Mouse (Mus musculus): ENCODE measurements around the gene Ccz1. TPM values are rescaled to one million over a fixed set of nuclear protein-coding genes. Genes with fewer than 3 reads are reported as not detected.

Ccz1 gene
- polyA plus RNA-seq, 1 experiment = 13.4 TPM

DNA sequence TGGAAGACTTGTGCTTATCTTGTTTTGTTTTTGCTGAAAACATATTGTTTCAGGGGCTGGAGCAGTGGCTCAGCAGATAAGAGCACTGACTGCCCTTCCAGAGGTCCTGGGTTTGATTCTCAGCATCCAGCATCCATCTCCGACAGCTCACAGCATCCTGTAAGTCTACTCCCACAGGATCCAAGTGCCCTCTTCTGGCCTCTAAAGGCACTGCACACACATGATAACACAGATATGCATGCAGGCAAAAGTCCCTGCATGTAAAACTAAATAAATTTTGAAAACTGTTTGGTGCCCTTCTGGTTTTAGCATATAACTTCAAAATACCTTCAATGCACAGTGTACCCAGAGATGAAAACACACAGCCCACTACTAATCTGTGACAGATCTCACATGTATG, 15.3 kb downstream of the Ccz1 start:
- no peaks in the 10 kb centered on the region for H3K4me1 ChIP-seq (ENCODE audit: control insufficient read depth, insufficient read depth, low read length)
- H3K4me3 ChIP-seq (replicated peaks; ENCODE audit: extremely low read depth, low read depth, low read length) = no peak overlapping the region
- TF ChIP-seq POLR2A (IDR thresholded peaks at IDR 0.05; ENCODE audit: borderline replicate concordance, extremely low read depth, low read depth, low read length) = no peak
- TF ChIP-seq CTCF (IDR thresholded peaks at IDR 0.05; ENCODE audit: insufficient read depth, low read length) = no peak; the same call in 1 of the 2 replicates
- WGBS = 79% methylated on average over 1 of the region's 1 CpGs
- DNase-seq = no peak

DNA sequence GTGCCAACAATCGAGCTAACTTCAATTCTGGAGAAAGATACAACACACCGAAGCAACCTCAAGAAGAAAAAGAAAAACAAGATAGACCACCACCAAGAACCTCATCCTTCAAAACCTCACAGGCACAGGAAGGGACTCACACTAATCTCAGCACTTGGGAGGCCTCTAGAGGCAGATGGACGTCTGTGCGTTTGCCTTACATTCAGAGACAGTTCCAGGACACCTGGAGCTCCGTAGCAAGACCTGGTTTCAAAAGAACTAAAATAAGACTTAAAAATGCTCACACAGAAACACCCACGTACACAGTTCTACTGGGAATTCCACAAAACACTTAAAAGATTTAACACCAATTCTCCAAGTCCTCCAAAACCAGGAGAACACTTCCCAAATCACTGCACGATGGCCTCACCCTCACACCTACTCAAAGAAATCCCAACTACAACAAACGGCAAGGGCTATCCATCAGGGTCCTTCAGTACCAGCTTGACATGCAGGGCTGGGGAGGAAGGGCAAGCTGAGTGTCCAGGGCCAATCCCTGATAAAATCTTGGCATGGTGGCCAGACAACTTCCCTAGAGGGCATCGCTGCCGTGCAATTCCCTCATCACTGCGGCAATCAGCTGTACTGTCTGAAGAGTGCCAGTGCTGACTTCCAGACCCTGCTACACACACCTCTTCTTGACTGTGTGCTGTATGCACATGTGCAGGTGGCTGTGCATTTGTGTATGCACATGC, 19.9 kb downstream of the Ccz1 start:
- WGBS = 54% methylated on average over 11 of the region's 11 CpGs
- no peaks in the 10 kb centered on the region; the same call in 1 of the 2 replicates for H3K4me1 ChIP-seq (ENCODE audit: control insufficient read depth, insufficient read depth, low read length)
- DNase-seq = no peak
- no peak overlapping the region for H3K4me3 ChIP-seq (replicated peaks; ENCODE audit: extremely low read depth, low read depth, low read length)
- peak; percentile 22; the same call in 1 of the 2 replicates for TF ChIP-seq CTCF (IDR thresholded peaks at IDR 0.05; ENCODE audit: insufficient read depth, low read length)
- TF ChIP-seq POLR2A (IDR thresholded peaks at IDR 0.05; ENCODE audit: borderline replicate concordance, extremely low read depth, low read depth, low read length) = no peak

DNA sequence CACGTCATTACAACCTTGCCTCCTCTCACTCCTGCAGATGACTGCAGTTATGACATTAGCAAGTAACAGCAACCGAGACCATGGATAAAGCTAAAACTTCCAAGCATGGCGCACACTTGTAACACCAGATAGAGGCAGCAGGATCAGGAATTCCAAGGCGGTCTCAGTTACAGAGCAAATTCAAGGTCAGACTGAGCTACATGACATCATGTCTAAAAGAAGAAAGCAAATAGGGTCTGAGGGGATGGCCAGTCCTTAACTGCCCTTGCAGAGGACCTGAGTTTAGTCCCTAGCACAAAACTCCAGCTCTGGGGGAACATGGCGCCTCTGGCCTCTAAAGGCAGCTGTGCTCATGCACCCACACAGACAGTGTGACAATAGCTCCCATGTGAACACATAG, 20.8 kb downstream of the Ccz1 start:
- H3K4me3 ChIP-seq (replicated peaks; ENCODE audit: extremely low read depth, low read depth, low read length) = no peak overlapping the region
- no peaks in the 10 kb centered on the region; the same call in 1 of the 2 replicates for H3K4me1 ChIP-seq (ENCODE audit: control insufficient read depth, insufficient read depth, low read length)
- DNase-seq = peak; percentile 15
- TF ChIP-seq CTCF (IDR thresholded peaks at IDR 0.05; ENCODE audit: insufficient read depth, low read length) = no peak
- TF ChIP-seq POLR2A (IDR thresholded peaks at IDR 0.05; ENCODE audit: borderline replicate concordance, extremely low read depth, low read depth, low read length) = no peak
- 85% methylated on average over 5 of the region's 5 CpGs for WGBS

DNA sequence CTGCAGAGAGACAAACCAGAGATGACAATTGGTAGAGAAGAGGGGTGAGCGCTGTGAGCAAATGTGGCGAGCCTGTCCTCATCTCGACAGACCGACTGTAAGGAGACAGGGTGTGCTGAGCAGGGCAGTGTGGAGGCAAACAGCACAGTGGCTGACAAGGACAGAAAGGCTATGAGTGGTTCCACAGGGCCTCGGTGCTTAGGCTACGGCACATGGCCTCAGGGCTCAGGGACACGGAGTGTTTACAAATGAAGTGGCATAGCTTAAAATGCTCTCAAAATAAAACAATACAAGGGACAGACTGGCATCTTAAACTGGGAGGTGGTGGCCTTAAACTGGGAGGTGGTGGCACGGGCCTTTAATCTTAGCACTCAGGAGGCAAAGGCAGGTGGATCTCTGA, 21.4 kb downstream of the Ccz1 start:
- Histone ChIP-seq H3K4me1 (ENCODE audit: control insufficient read depth, insufficient read depth, low read length) (no peaks in the 10 kb centered on the region; the same call in 1 of the 2 replicates), H3K4me3 (replicated peaks; ENCODE audit: extremely low read depth, low read depth, low read length) (no peak overlapping the region)
- no peak for DNase-seq
- 74% methylated on average over 8 of the region's 8 CpGs for WGBS
- TF ChIP-seq POLR2A (IDR thresholded peaks at IDR 0.05; ENCODE audit: borderline replicate concordance, extremely low read depth, low read depth, low read length) (no peak), CTCF (IDR thresholded peaks at IDR 0.05; ENCODE audit: insufficient read depth, low read length) (no peak)

DNA sequence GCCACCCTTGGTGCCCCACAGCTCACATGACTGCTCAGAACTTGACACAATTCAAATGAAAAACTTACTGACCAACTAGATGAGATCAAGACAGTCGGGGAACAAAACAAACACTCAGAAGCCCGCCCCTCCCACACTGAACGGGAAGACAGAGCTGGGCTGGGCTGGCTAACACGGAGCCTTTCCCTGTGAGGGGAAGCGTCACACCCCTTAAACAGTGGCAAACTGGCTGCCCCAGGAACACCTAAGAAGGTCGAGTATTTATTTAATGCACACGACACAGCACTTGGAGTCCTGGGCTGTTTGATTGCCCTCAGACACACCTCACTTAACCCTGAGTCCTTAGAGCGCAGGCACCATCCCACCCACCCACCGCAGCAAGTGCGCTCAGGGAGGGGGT, 22.0 kb downstream of the Ccz1 start:
- TF ChIP-seq CTCF (IDR thresholded peaks at IDR 0.05; ENCODE audit: insufficient read depth, low read length) (no peak), POLR2A (IDR thresholded peaks at IDR 0.05; ENCODE audit: borderline replicate concordance, extremely low read depth, low read depth, low read length) (no peak)
- peak; percentile 70 for DNase-seq
- WGBS = 60% methylated on average over 10 of the region's 10 CpGs
- no peaks in the 10 kb centered on the region; the same call in 1 of the 2 replicates for H3K4me1 ChIP-seq (ENCODE audit: control insufficient read depth, insufficient read depth, low read length)
- no peak overlapping the region for H3K4me3 ChIP-seq (replicated peaks; ENCODE audit: extremely low read depth, low read depth, low read length)

DNA sequence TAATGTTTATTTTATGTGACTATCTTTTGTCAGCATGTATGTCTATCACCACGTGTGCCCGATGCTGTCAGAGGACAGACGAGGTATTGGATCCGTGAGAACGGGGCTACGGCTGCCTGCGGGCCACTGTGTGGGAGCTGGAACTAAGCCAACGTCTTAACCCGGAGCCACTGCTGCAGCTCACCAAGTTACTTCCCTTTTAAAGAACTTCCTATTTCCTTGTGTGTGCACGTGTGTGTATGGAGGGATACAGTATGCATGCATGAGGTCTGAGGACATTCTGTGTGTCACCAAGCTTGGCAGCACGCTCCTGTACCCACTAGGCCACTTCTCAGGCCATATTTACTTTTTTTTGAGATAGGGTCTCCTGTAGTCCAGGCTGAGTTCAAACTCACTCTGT, 24.6 kb downstream of the Ccz1 start:
- DNase-seq = no peak
- no peak for TF ChIP-seq CTCF (IDR thresholded peaks at IDR 0.05; ENCODE audit: insufficient read depth, low read length)
- no peak for TF ChIP-seq POLR2A (IDR thresholded peaks at IDR 0.05; ENCODE audit: borderline replicate concordance, extremely low read depth, low read depth, low read length)
- 48% methylated on average over 11 of the region's 11 CpGs for WGBS
- Histone ChIP-seq H3K4me3 (replicated peaks; ENCODE audit: extremely low read depth, low read depth, low read length) (no peak overlapping the region), H3K4me1 (ENCODE audit: control insufficient read depth, insufficient read depth, low read length) (no peaks in the 10 kb centered on the region; the same call in 1 of the 2 replicates)

DNA sequence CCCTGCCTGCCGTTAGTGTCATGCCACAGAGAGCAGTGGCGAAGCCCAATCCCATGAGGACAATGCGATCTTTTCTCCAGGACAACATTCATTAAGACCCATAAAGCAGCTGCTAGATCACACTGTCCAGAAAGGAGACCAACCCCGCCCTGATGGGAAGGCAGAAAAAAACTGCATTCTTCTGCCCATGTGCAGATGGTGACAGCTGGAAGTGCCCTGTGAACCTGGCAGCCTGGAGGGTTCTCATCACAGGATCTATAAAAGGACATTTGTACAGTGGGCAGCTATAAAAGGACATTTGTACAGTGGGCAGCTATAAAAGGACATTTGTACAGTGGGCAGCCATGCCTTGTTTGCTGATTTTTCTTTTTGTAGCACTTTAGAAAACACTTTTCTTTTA, 25.6 kb downstream of the Ccz1 start:
- H3K4me1 ChIP-seq (ENCODE audit: control insufficient read depth, insufficient read depth, low read length) = no peaks in the 10 kb centered on the region; the same call in 1 of the 2 replicates
- no peak overlapping the region for H3K4me3 ChIP-seq (replicated peaks; ENCODE audit: extremely low read depth, low read depth, low read length)
- TF ChIP-seq POLR2A (IDR thresholded peaks at IDR 0.05; ENCODE audit: borderline replicate concordance, extremely low read depth, low read depth, low read length) = no peak
- TF ChIP-seq CTCF (IDR thresholded peaks at IDR 0.05; ENCODE audit: insufficient read depth, low read length) = no peak
- WGBS = 84% methylated on average over 4 of the region's 4 CpGs
- no peak for DNase-seq

DNA sequence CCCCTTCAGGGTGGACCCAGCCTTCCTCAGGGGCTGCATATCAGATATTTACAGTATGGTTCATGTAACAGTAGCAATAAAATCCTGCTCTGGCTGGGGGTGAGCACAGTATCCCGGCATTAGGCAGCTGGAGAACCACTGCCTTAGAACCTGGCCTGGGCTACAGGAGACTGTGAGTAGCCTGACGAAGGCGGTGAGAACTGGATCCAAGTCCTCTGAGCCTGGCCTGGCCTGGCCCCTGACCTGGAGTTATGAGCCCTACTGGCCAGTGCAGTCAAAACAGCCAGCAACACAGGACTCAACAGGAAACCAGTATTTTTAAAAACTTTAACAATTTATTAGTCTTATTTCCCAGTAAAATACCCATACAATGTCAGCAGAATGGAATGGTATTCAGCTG, 27.1 kb downstream of the Ccz1 start:
- DNase-seq = no peak
- Histone ChIP-seq H3K4me1 (ENCODE audit: control insufficient read depth, insufficient read depth, low read length) (no peaks in the 10 kb centered on the region), H3K4me3 (replicated peaks; ENCODE audit: extremely low read depth, low read depth, low read length) (no peak overlapping the region)
- no peak for TF ChIP-seq CTCF (IDR thresholded peaks at IDR 0.05; ENCODE audit: insufficient read depth, low read length)
- TF ChIP-seq POLR2A (IDR thresholded peaks at IDR 0.05; ENCODE audit: borderline replicate concordance, extremely low read depth, low read depth, low read length) = no peak
- 91% methylated on average over 3 of the region's 3 CpGs for WGBS

DNA sequence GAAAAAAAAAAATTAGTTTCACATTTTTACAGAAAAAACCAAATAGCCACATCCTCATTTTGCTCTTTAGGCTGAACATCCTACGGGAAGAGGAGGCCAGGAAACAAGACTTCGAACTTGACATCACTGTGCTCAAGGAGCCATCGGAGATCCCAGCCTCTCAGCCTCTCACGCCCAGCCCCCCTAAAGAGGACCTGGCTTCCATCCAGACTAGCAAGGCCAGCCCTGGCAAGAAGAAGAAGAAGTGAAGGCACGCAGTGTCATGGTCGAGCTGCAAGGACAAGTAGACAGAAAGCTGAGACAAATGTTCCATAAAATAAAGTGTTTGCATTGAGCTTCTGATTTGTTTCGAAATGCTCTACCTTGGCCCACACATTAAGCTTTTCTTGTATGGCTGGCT, 29.3 kb downstream of the Ccz1 start:
- no peak for TF ChIP-seq CTCF (IDR thresholded peaks at IDR 0.05; ENCODE audit: insufficient read depth, low read length)
- TF ChIP-seq POLR2A (IDR thresholded peaks at IDR 0.05; ENCODE audit: borderline replicate concordance, extremely low read depth, low read depth, low read length) = no peak
- Histone ChIP-seq H3K4me3 (replicated peaks; ENCODE audit: extremely low read depth, low read depth, low read length) (no peak overlapping the region), H3K4me1 (ENCODE audit: control insufficient read depth, insufficient read depth, low read length) (no peaks in the 10 kb centered on the region)
- WGBS = 66% methylated on average over 7 of the region's 7 CpGs
- DNase-seq = no peak

DNA sequence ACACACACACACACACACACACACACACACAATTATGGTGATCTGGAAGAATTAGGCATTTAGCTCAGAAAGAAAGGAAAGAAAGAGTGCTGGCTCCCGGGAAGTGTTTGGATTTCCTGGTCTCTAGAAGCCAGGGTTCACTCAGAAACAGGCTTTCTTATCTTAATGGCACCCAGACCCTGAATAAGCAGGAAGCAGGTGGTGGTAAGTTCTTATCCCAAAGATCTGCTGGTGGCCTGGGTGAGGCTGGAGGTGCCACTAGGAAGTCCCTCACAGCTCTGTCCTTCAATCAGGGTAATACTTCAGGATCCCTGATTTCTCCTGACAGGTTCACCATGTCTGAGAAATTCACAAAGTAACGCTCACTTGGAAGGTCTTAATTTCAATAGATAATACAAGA, 32.3 kb downstream of the Ccz1 start:
- WGBS = 51% methylated on average over 2 of the region's 2 CpGs
- no peak overlapping the region for H3K4me3 ChIP-seq (replicated peaks; ENCODE audit: extremely low read depth, low read depth, low read length)

More for the DNA sequence above, 32.3 kb downstream of the Ccz1 start:
- DNase-seq = no peak
- H3K4me1 ChIP-seq (ENCODE audit: control insufficient read depth, insufficient read depth, low read length) = no peaks in the 10 kb centered on the region
- TF ChIP-seq POLR2A (IDR thresholded peaks at IDR 0.05; ENCODE audit: borderline replicate concordance, extremely low read depth, low read depth, low read length) (no peak), CTCF (IDR thresholded peaks at IDR 0.05; ENCODE audit: insufficient read depth, low read length) (no peak)

Measured in lung, adult 2 months (tissue).